Mouse (Mus musculus) embryonic fibroblast, embryonic 13.5 days (primary cell): ENCODE data around the gene Dip2c.

Experiments
- CTCF ChIP-seq: IDR thresholded peaks from 2 replicates; pipeline ENCODE4 v1.5.1; 2011; ENCODE audit warnings: mild to moderate bottlenecking, control low read depth, low read length, moderate library complexity, borderline replicate concordance; ENCODE audit not compliant: insufficient read depth
- POLR2A ChIP-seq: IDR thresholded peaks from 2 replicates; pipeline ENCODE4 v1.6.1; 2011; ENCODE audit warnings: low read depth, mild to moderate bottlenecking, control low read depth, low read length, moderate library complexity

- no peak for TF ChIP-seq POLR2A
- no peak for TF ChIP-seq CTCF
Observed at GRCm38 (mm10) chr13:9637949-9638348, 361.6 kb downstream of the Dip2c start.
